Mouse (Mus musculus): ENCODE measurements around the gene Tcea2. TPM values are rescaled to one million over a fixed set of nuclear protein-coding genes. Genes with fewer than 3 reads are reported as not detected.

Gene Tcea2
- polyA plus RNA-seq, 1 experiment from 2014 or later: 21.8 TPM

GRCm38 (mm10) chr2:181681978-181682377 is 1.9 kb downstream of the Tcea2 start:
- ATAC-seq (ENCODE audit: insufficient number of reproducible peaks, insufficient read depth, low FRiP score, low read depth): no peak
- no peaks in the 10 kb centered on the region for H3K27me3 ChIP-seq (ENCODE audit: control insufficient read depth, insufficient read depth, low read length)
- 79% methylated on average over 1 of the region's 1 CpGs for WGBS

GRCm38 (mm10) chr2:181683381-181683780 is 3.3 kb downstream of the Tcea2 start:
- 59% methylated on average over 4 of the region's 4 CpGs for WGBS
- Histone ChIP-seq H3K9me3 (ENCODE audit: control insufficient read depth, low read length) (no peaks in the 10 kb centered on the region), H3K4me2 (ENCODE audit: low read length) (no peak overlapping the region), H3K9ac (ENCODE audit: low read length) (no peak overlapping the region), H3K27ac (replicated peaks in 1 of 2; ENCODE audit: control insufficient read depth in 1 of 2, insufficient read depth in 1 of 2, low read depth in 2 of 2, low read length in 2 of 2) (no peak overlapping the region), H3K27me3 (ENCODE audit: control insufficient read depth, insufficient read depth, low read length) (no peaks in the 10 kb centered on the region), H3K4me3 (ENCODE audit: control insufficient read depth in 1 of 2, insufficient read depth in 1 of 2, low read depth in 1 of 2, low read length in 2 of 2) (no peak overlapping the region), H3K4me1 (ENCODE audit: control insufficient read depth in 2 of 2, insufficient read depth in 2 of 2, low read length in 2 of 2) (peaks cover 6 to 8% of the 10 kb centered on the region in 2 experiments), H3K36me3 (ENCODE audit: control insufficient read depth, insufficient read depth, low read length) (peaks cover 24% of the 10 kb centered on the region)
- no peak for ATAC-seq (ENCODE audit: insufficient number of reproducible peaks, insufficient read depth, low FRiP score, low read depth)

More at GRCm38 (mm10) chr2:181681978-181682377, 1.9 kb downstream of the Tcea2 start:
- no peak overlapping the region for H3K27ac ChIP-seq (replicated peaks in 1 of 2; ENCODE audit: control insufficient read depth in 1 of 2, insufficient read depth in 1 of 2, low read depth in 2 of 2, low read length in 2 of 2)
- H3K9ac ChIP-seq (ENCODE audit: low read length): no peak overlapping the region
- H3K9me3 ChIP-seq (ENCODE audit: control insufficient read depth, low read length): no peaks in the 10 kb centered on the region
- no peak overlapping the region for H3K4me2 ChIP-seq (ENCODE audit: low read length)
- no peak overlapping the region for H3K4me3 ChIP-seq (ENCODE audit: control insufficient read depth in 1 of 2, insufficient read depth in 1 of 2, low read depth in 1 of 2, low read length in 2 of 2)
- H3K4me1 ChIP-seq (ENCODE audit: control insufficient read depth in 2 of 2, insufficient read depth in 2 of 2, low read length in 2 of 2): peaks cover 7 to 12% of the 10 kb centered on the region in 2 experiments
- peaks cover 12% of the 10 kb centered on the region for H3K36me3 ChIP-seq (ENCODE audit: control insufficient read depth, insufficient read depth, low read length)

GRCm38 (mm10) chr2:181684713-181685112 is 4.6 kb downstream of the Tcea2 start:
- no peak overlapping the region for H3K4me3 ChIP-seq (ENCODE audit: control insufficient read depth in 1 of 2, insufficient read depth in 1 of 2, low read depth in 1 of 2, low read length in 2 of 2)
- no peaks in the 10 kb centered on the region for H3K9me3 ChIP-seq (ENCODE audit: control insufficient read depth, low read length)
- H3K4me2 ChIP-seq (ENCODE audit: low read length): no peak overlapping the region
- WGBS: 53% methylated on average over 1 of the region's 1 CpGs
- no peak for ATAC-seq (ENCODE audit: insufficient number of reproducible peaks, insufficient read depth, low FRiP score, low read depth)
- H3K4me1 ChIP-seq (ENCODE audit: control insufficient read depth in 2 of 2, insufficient read depth in 2 of 2, low read length in 2 of 2): peaks cover 4 to 6% of the 10 kb centered on the region in 2 experiments; a peak in 3 of 4 replicates
- H3K36me3 ChIP-seq (ENCODE audit: control insufficient read depth, insufficient read depth, low read length): peaks cover 37% of the 10 kb centered on the region
- H3K27ac ChIP-seq (replicated peaks in 1 of 2; ENCODE audit: control insufficient read depth in 1 of 2, insufficient read depth in 1 of 2, low read depth in 2 of 2, low read length in 2 of 2): no peak overlapping the region
- H3K27me3 ChIP-seq (ENCODE audit: control insufficient read depth, insufficient read depth, low read length): no peaks in the 10 kb centered on the region
- no peak overlapping the region for H3K9ac ChIP-seq (ENCODE audit: low read length)

GRCm38 (mm10) chr2:181685686-181686085 is 5.6 kb downstream of the Tcea2 start:
- 88% methylated on average over 4 of the region's 4 CpGs for WGBS
- H3K27me3 ChIP-seq (ENCODE audit: control insufficient read depth, insufficient read depth, low read length): no peaks in the 10 kb centered on the region
- no peak overlapping the region for H3K4me3 ChIP-seq (ENCODE audit: control insufficient read depth in 1 of 2, insufficient read depth in 1 of 2, low read depth in 1 of 2, low read length in 2 of 2)
- peaks cover 38% of the 10 kb centered on the region for H3K36me3 ChIP-seq (ENCODE audit: control insufficient read depth, insufficient read depth, low read length)
- H3K4me2 ChIP-seq (ENCODE audit: low read length): no peak overlapping the region
- no peak for ATAC-seq (ENCODE audit: insufficient number of reproducible peaks, insufficient read depth, low FRiP score, low read depth)
- no peak overlapping the region for H3K9ac ChIP-seq (ENCODE audit: low read length)
- peaks cover 2 to 5% of the 10 kb centered on the region in 2 experiments; a peak in 3 of 4 replicates for H3K4me1 ChIP-seq (ENCODE audit: control insufficient read depth in 2 of 2, insufficient read depth in 2 of 2, low read length in 2 of 2)
- H3K27ac ChIP-seq (replicated peaks in 1 of 2; ENCODE audit: control insufficient read depth in 1 of 2, insufficient read depth in 1 of 2, low read depth in 2 of 2, low read length in 2 of 2): no peak overlapping the region
- H3K9me3 ChIP-seq (ENCODE audit: control insufficient read depth, low read length): no peaks in the 10 kb centered on the region

GRCm38 (mm10) chr2:181687586-181687985 is 7.5 kb downstream of the Tcea2 start:
- no peaks in the 10 kb centered on the region for H3K27me3 ChIP-seq (ENCODE audit: control insufficient read depth, insufficient read depth, low read length)
- 91% methylated on average over 8 of the region's 8 CpGs for WGBS
- no peaks in the 10 kb centered on the region for H3K9me3 ChIP-seq (ENCODE audit: control insufficient read depth, low read length)
- H3K4me1 ChIP-seq (ENCODE audit: control insufficient read depth in 2 of 2, insufficient read depth in 2 of 2, low read length in 2 of 2): peaks cover 0 to 2% of the 10 kb centered on the region in 2 experiments; a peak in 2 of 4 replicates
- H3K4me3 ChIP-seq (ENCODE audit: control insufficient read depth in 1 of 2, insufficient read depth in 1 of 2, low read depth in 1 of 2, low read length in 2 of 2): no peak overlapping the region
- no peak overlapping the region for H3K9ac ChIP-seq (ENCODE audit: low read length)
- no peak overlapping the region for H3K4me2 ChIP-seq (ENCODE audit: low read length)
- ATAC-seq (ENCODE audit: insufficient number of reproducible peaks, insufficient read depth, low FRiP score, low read depth): no peak
- no peak overlapping the region for H3K27ac ChIP-seq (replicated peaks in 1 of 2; ENCODE audit: control insufficient read depth in 1 of 2, insufficient read depth in 1 of 2, low read depth in 2 of 2, low read length in 2 of 2)
- H3K36me3 ChIP-seq (ENCODE audit: control insufficient read depth, insufficient read depth, low read length): peaks cover 38% of the 10 kb centered on the region

- peaks cover 4 to 8% of the 10 kb centered on the region in 2 experiments; a peak in 2 of 4 replicates for H3K4me1 ChIP-seq (ENCODE audit: control insufficient read depth in 2 of 2, insufficient read depth in 2 of 2, low read length in 2 of 2)
- no peak overlapping the region for H3K4me2 ChIP-seq (ENCODE audit: low read length)
- H3K9ac ChIP-seq (ENCODE audit: low read length): no peak overlapping the region
- 88% methylated on average over 10 of the region's 10 CpGs for WGBS
- H3K36me3 ChIP-seq (ENCODE audit: control insufficient read depth, insufficient read depth, low read length): peaks cover 38% of the 10 kb centered on the region
- H3K27me3 ChIP-seq (ENCODE audit: control insufficient read depth, insufficient read depth, low read length): no peaks in the 10 kb centered on the region
- no peak overlapping the region for H3K27ac ChIP-seq (replicated peaks in 1 of 2; ENCODE audit: control insufficient read depth in 1 of 2, insufficient read depth in 1 of 2, low read depth in 2 of 2, low read length in 2 of 2)
- no peaks in the 10 kb centered on the region for H3K9me3 ChIP-seq (ENCODE audit: control insufficient read depth, low read length)
- ATAC-seq (ENCODE audit: insufficient number of reproducible peaks, insufficient read depth, low FRiP score, low read depth): no peak
- no peak overlapping the region for H3K4me3 ChIP-seq (ENCODE audit: control insufficient read depth in 1 of 2, insufficient read depth in 1 of 2, low read depth in 1 of 2, low read length in 2 of 2)
Measured at GRCm38 (mm10) chr2:181689466-181690160, 9.5 kb downstream of the Tcea2 start.

GRCm38 (mm10) chr2:181691083-181691482 is 11.0 kb downstream of the Tcea2 start:
- H3K9ac ChIP-seq (ENCODE audit: low read length): no peak overlapping the region
- peaks cover 36% of the 10 kb centered on the region for H3K36me3 ChIP-seq (ENCODE audit: control insufficient read depth, insufficient read depth, low read length)
- no peak overlapping the region for H3K4me2 ChIP-seq (ENCODE audit: low read length)
- H3K4me3 ChIP-seq (ENCODE audit: control insufficient read depth in 1 of 2, insufficient read depth in 1 of 2, low read depth in 1 of 2, low read length in 2 of 2): no peak overlapping the region
- 83% methylated on average over 6 of the region's 6 CpGs for WGBS
- ATAC-seq (ENCODE audit: insufficient number of reproducible peaks, insufficient read depth, low FRiP score, low read depth): no peak
- no peaks in the 10 kb centered on the region for H3K9me3 ChIP-seq (ENCODE audit: control insufficient read depth, low read length)
- H3K4me1 ChIP-seq (ENCODE audit: control insufficient read depth in 2 of 2, insufficient read depth in 2 of 2, low read length in 2 of 2): peaks cover 4 to 8% of the 10 kb centered on the region in 2 experiments; a peak in 2 of 4 replicates
- H3K27ac ChIP-seq (replicated peaks in 1 of 2; ENCODE audit: control insufficient read depth in 1 of 2, insufficient read depth in 1 of 2, low read depth in 2 of 2, low read length in 2 of 2): no peak overlapping the region
- no peaks in the 10 kb centered on the region for H3K27me3 ChIP-seq (ENCODE audit: control insufficient read depth, insufficient read depth, low read length)
